Mouse (Mus musculus) ES-E14 (cell line): ENCODE results near the gene Rab35.

Experiments
- CHD2 ChIP-seq: IDR thresholded peaks from 2 replicates; pipeline ENCODE4 v1.6.1; 2014; ENCODE audit warnings: mild to moderate bottlenecking, low read depth, low read length, inconsistent platforms
- HCFC1 ChIP-seq: IDR thresholded peaks from 2 replicates; pipeline ENCODE4 v1.6.1; 2012; ENCODE audit warnings: low read length, inconsistent platforms, borderline replicate concordance; ENCODE audit not compliant: insufficient read depth
- ZC3H11A ChIP-seq: IDR thresholded peaks from 2 replicates; pipeline ENCODE4 v1.6.1; 2012; ENCODE audit warnings: low read depth, mild to moderate bottlenecking, inconsistent platforms, low read length, borderline replicate concordance
- ZNF384 ChIP-seq: IDR thresholded peaks from 2 replicates; pipeline ENCODE4 v1.6.1; 2012; ENCODE audit warnings: low read depth, low read length, inconsistent platforms

- TF ChIP-seq ZNF384 (no peak), HCFC1 (no peak), CHD2 (no peak), ZC3H11A (no peak)
These were observed 12.0 kb upstream of the Rab35 start for GRCm38 (mm10) chr5:115619690-115620089.
